Comparison of ENCODE assay signal across 8 mouse cellular contexts in genomic region chr10:39368572-39369135, GRCm38 (mm10). TPM values are rescaled to one million over a fixed set of nuclear protein-coding genes. Genes with fewer than 3 reads are reported as not detected.
DNase-seq lines count a peak whose midpoint lies in the region; ATAC-seq and TF ChIP-seq lines count a peak whose summit lies in the region.

Gene Fyn (plus strand): TSS chr10:39368855.

- H3K4me3 ChIP-seq in forebrain, postnatal 0 days (ENCODE audit: low read depth, low read length): peak within 1 kb of the TSS; percentile 97
- H3K4me3 ChIP-seq in intestine, embryonic 16.5 days (ENCODE audit: low read length): peak within 1 kb of the TSS; percentile 92
- H3K4me3 ChIP-seq in midbrain, embryonic 12.5 days: peak within 1 kb of the TSS; percentile 90

- DNase-seq in layer of hippocampus, adult 8-10 months (ENCODE audit: low spot score in 2 of 2): no peak
- DNase-seq in layer of hippocampus, adult 9-11 months: no peak
- no peak for DNase-seq in adrenal gland, adult 18-20 months (ENCODE audit: low spot score in 2 of 2)
- DNase-seq in forebrain, postnatal 0 days: no peak
- DNase-seq in ovary, postnatal 14 days (ENCODE audit: low spot score): no peak
- no peak for DNase-seq in kidney, adult 9 months

- H3K4me1 ChIP-seq in forebrain, postnatal 0 days (ENCODE audit: insufficient read depth): peaks cover 23% of the 10 kb centered on the region
- H3K4me1 ChIP-seq in intestine, embryonic 16.5 days (ENCODE audit: control insufficient read depth, insufficient read depth, low read length): peaks cover 13% of the 10 kb centered on the region
- peaks cover 35% of the 10 kb centered on the region for H3K4me1 ChIP-seq in midbrain, embryonic 12.5 days

- no peaks in the 10 kb centered on the region for H3K36me3 ChIP-seq in forebrain, postnatal 0 days (ENCODE audit: insufficient read depth)
- no peaks in the 10 kb centered on the region for H3K36me3 ChIP-seq in intestine, embryonic 16.5 days (ENCODE audit: control insufficient read depth, insufficient read depth, low read length)
- no peaks in the 10 kb centered on the region for H3K36me3 ChIP-seq in midbrain, embryonic 12.5 days

- H3K27ac ChIP-seq in forebrain, postnatal 0 days (ENCODE audit: low read depth, low read length): peak within 1 kb of the TSS; percentile 98
- H3K27ac ChIP-seq in intestine, embryonic 16.5 days (ENCODE audit: low read length): peak within 1 kb of the TSS; percentile 89
- H3K27ac ChIP-seq in midbrain, embryonic 12.5 days (replicated peaks): peak within 1 kb of the TSS; percentile 97

- H3K4me2 ChIP-seq in forebrain, postnatal 0 days (ENCODE audit: low read depth): peak within 1 kb of the TSS; percentile 64
- peak within 1 kb of the TSS; percentile 81 for H3K4me2 ChIP-seq in intestine, embryonic 16.5 days (ENCODE audit: low read depth, low read length)
- H3K4me2 ChIP-seq in midbrain, embryonic 12.5 days (replicated peaks): peak within 1 kb of the TSS; percentile 74

- no peaks in the 10 kb centered on the region for H3K27me3 ChIP-seq in forebrain, postnatal 0 days (ENCODE audit: insufficient read depth, low read length)
- no peaks in the 10 kb centered on the region for H3K27me3 ChIP-seq in intestine, embryonic 16.5 days (replicated peaks; ENCODE audit: control insufficient read depth, insufficient read depth, low read length)
- no peaks in the 10 kb centered on the region for H3K27me3 ChIP-seq in midbrain, embryonic 12.5 days

- H3K9ac ChIP-seq in forebrain, postnatal 0 days: peak within 1 kb of the TSS; percentile 99
- H3K9ac ChIP-seq in intestine, embryonic 16.5 days (ENCODE audit: low read depth, low read length): peak within 1 kb of the TSS; percentile 90
- H3K9ac ChIP-seq in midbrain, embryonic 12.5 days (replicated peaks): peak within 1 kb of the TSS; percentile 93

- no peak for TF ChIP-seq CTCF in forebrain, postnatal 0 days (IDR thresholded peaks at IDR 0.05; ENCODE audit: low read depth)

- no peaks in the 10 kb centered on the region for H3K9me3 ChIP-seq in forebrain, postnatal 0 days (ENCODE audit: low read length)
- no peaks in the 10 kb centered on the region for H3K9me3 ChIP-seq in intestine, embryonic 16.5 days (ENCODE audit: control insufficient read depth, low read length)
- H3K9me3 ChIP-seq in midbrain, embryonic 12.5 days: no peaks in the 10 kb centered on the region

- ATAC-seq in forebrain, postnatal 0 days: no peak
- ATAC-seq in intestine, embryonic 16.5 days: no peak
- ATAC-seq in midbrain, embryonic 12.5 days (ENCODE audit: low FRiP score, low read depth): no peak

- WGBS in forebrain, postnatal 0 days: 32% methylated on average over 8 of the region's 8 CpGs
- 34% methylated on average over 8 of the region's 8 CpGs for WGBS in intestine, embryonic 16.5 days
- 42% methylated on average over 8 of the region's 8 CpGs for WGBS in midbrain, embryonic 12.5 days

RNA-seq across cellular contexts. Expression of gene Fyn, which starts in this region (rescaled TPM):
- total RNA-seq in layer of hippocampus, adult 8-10 months (2022): 100 to 1,000 TPM; 113 to 122 (median 118) TPM
- 10 to 100 TPM; 41.4 to 46.2 TPM for total RNA-seq in adrenal gland, adult 18-20 months (2021)
- total RNA-seq in forebrain, postnatal 0 days (2014; rRNA removed): 147 and 155 TPM in 2 replicates
- 75.1 and 85.8 TPM in 2 replicates for polyA plus RNA-seq in forebrain, postnatal 0 days (2015; fragmentation: Nextera tagmentation; extraction: Ambion mirVana)
- 14.5 and 16.1 TPM in 2 replicates for polyA plus RNA-seq in intestine, embryonic 16.5 days (2015; fragmentation: Nextera tagmentation; extraction: Ambion mirVana)
- polyA plus RNA-seq in midbrain, embryonic 12.5 days (2016; fragmentation: Nextera tagmentation; extraction: Ambion mirVana): 52.7 and 64.3 TPM in 2 replicates
